Mouse (Mus musculus): ENCODE data around the gene Spg20.

DNA sequence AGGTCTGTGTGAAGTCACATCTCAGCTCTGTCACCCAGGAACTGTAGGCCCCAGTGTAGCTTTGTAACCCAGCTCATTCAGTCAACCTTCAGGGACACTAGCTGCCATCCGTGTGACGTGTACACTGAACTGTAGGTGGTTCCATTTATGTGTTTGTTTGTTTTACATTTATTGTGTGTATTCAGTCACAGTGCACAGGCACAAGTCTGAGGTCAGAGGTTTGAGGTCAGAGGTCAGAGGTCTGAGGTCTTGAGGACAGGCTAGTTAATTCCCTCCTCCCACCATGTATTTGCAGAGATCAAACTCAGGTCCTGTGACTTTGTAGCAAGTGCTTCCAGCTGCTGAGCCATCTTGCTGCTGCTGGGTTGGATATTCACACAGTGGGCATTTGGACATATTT, 29.5 kb downstream of the Spg20 start:
- TF ChIP-seq CTCF (conservative IDR thresholded peaks at IDR 0.05; ENCODE audit: insufficient read depth, insufficient read length, low read depth, low read length) = no peak
- TF ChIP-seq POLR2A (IDR thresholded peaks at IDR 0.05; ENCODE audit: low read depth, low read length) = no peak

Data from kidney, adult 2 months (tissue).